Mouse (Mus musculus): ENCODE measurements around the gene Scnn1a. TPM values are rescaled to one million over a fixed set of nuclear protein-coding genes. Genes with fewer than 3 reads are reported as not detected.

Scnn1a gene
- total RNA-seq, 1 experiment = 0.31 TPM

DNA sequence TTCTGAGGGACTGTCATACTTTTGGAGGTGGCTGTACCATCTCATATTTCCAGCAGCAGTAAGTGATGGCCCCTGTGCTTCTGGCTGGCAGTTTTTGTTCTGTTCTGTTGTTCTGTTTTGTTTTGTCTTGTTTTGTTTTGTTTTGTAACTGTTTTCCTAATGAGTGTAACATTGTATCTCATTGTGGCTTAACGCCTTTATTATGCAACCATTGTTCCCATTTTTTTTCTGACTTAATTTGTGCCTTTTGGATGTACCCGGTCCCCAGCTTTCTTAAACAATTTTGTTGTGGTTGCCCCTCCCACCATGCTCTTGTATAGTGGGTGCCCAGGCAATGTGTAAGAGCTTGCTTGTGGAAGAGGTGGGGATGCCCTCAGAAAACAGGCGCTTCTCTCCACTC lies 21.7 kb downstream of the Scnn1a start:
- no peak for DNase-seq (ENCODE audit: low read depth, low spot score)
- Histone ChIP-seq H3K4me1 (ENCODE audit: control insufficient read depth in 2 of 2, insufficient read depth in 2 of 2, low read length in 2 of 2, poor library complexity in 1 of 2) (peaks cover 0 to 13% of the 10 kb centered on the region in 2 experiments; a peak in 2 of 4 replicates), H3K9ac (ENCODE audit: insufficient read depth, low read depth, low read length, poor library complexity, severe bottlenecking) (no peak overlapping the region), H3K9me3 (ENCODE audit: control insufficient read depth, insufficient read depth, low read depth, low read length) (no peaks in the 10 kb centered on the region), H3K4me3 (ENCODE audit: insufficient read depth in 1 of 2, low read depth in 1 of 2, low read length in 2 of 2, poor library complexity in 1 of 2, severe bottlenecking in 1 of 2) (no peak overlapping the region), H3K36me3 (ENCODE audit: control insufficient read depth, insufficient read depth, low read length, poor library complexity, severe bottlenecking) (no peaks in the 10 kb centered on the region), H3K27ac (ENCODE audit: insufficient read depth, low read depth, low read length, poor library complexity, severe bottlenecking) (no peak overlapping the region)
- in situ Hi-C loops (cut with MboI; ENCODE audit: low sequenced_read_pairs in 2 of 2, unreplicated experiment in 2 of 2) = no loop called here
- TF ChIP-seq ZC3H11A (IDR thresholded peaks at IDR 0.05; ENCODE audit: borderline replicate concordance, low read depth, low read length) (no peak), HCFC1 (IDR thresholded peaks at IDR 0.05; ENCODE audit: borderline replicate concordance, insufficient read depth, low read length) (no peak), CHD2 (IDR thresholded peaks at IDR 0.05; ENCODE audit: low read depth, low read length) (no peak), MAFK (IDR thresholded peaks at IDR 0.05; ENCODE audit: insufficient read depth, low read depth, low read length) (no peak), ZNF384 (IDR thresholded peaks at IDR 0.05; ENCODE audit: low read depth, low read length) (no peak)

- no peak overlapping the region; the same call in 1 of the 2 replicates for H3K27ac ChIP-seq (ENCODE audit: insufficient read depth, low read depth, low read length, poor library complexity, severe bottlenecking)
- DNase-seq (ENCODE audit: low read depth, low spot score) = no peak
- no peaks in the 10 kb centered on the region for H3K36me3 ChIP-seq (ENCODE audit: control insufficient read depth, insufficient read depth, low read length, poor library complexity, severe bottlenecking)
- no peaks in the 10 kb centered on the region for H3K9me3 ChIP-seq (ENCODE audit: control insufficient read depth, insufficient read depth, low read depth, low read length)
- in situ Hi-C loops (cut with MboI; ENCODE audit: low sequenced_read_pairs in 2 of 2, unreplicated experiment in 2 of 2) = no loop called here
- H3K4me3 ChIP-seq (ENCODE audit: insufficient read depth in 1 of 2, low read depth in 1 of 2, low read length in 2 of 2, poor library complexity in 1 of 2, severe bottlenecking in 1 of 2) = no peak overlapping the region
- peaks cover 2 to 22% of the 10 kb centered on the region in 2 experiments; a peak in 2 of 4 replicates for H3K4me1 ChIP-seq (ENCODE audit: control insufficient read depth in 2 of 2, insufficient read depth in 2 of 2, low read length in 2 of 2, poor library complexity in 1 of 2)
- TF ChIP-seq ZNF384 (IDR thresholded peaks at IDR 0.05; ENCODE audit: low read depth, low read length) (no peak), MAFK (IDR thresholded peaks at IDR 0.05; ENCODE audit: insufficient read depth, low read depth, low read length) (no peak), HCFC1 (IDR thresholded peaks at IDR 0.05; ENCODE audit: borderline replicate concordance, insufficient read depth, low read length) (no peak), CHD2 (IDR thresholded peaks at IDR 0.05; ENCODE audit: low read depth, low read length) (no peak), ZC3H11A (IDR thresholded peaks at IDR 0.05; ENCODE audit: borderline replicate concordance, low read depth, low read length) (no peak)
- no peak overlapping the region for H3K9ac ChIP-seq (ENCODE audit: insufficient read depth, low read depth, low read length, poor library complexity, severe bottlenecking)
Measured at GRCm38 (mm10) chr6:125344084-125344483, 23.6 kb downstream of the Scnn1a start.

GRCm38 (mm10) chr6:125344866-125345265 lies 24.4 kb downstream of the Scnn1a start:
- no peak overlapping the region for H3K27ac ChIP-seq (ENCODE audit: insufficient read depth, low read depth, low read length, poor library complexity, severe bottlenecking)
- TF ChIP-seq ZNF384 (IDR thresholded peaks at IDR 0.05; ENCODE audit: low read depth, low read length) = no peak
- no peak overlapping the region for H3K4me3 ChIP-seq (ENCODE audit: insufficient read depth in 1 of 2, low read depth in 1 of 2, low read length in 2 of 2, poor library complexity in 1 of 2, severe bottlenecking in 1 of 2)
- peaks cover 2 to 23% of the 10 kb centered on the region in 2 experiments; a peak in 2 of 4 replicates for H3K4me1 ChIP-seq (ENCODE audit: control insufficient read depth in 2 of 2, insufficient read depth in 2 of 2, low read length in 2 of 2, poor library complexity in 1 of 2)
- in situ Hi-C loops (cut with MboI; ENCODE audit: low sequenced_read_pairs in 2 of 2, unreplicated experiment in 2 of 2) = no loop called here
- H3K36me3 ChIP-seq (ENCODE audit: control insufficient read depth, insufficient read depth, low read length, poor library complexity, severe bottlenecking) = no peaks in the 10 kb centered on the region
- H3K9me3 ChIP-seq (ENCODE audit: control insufficient read depth, insufficient read depth, low read depth, low read length) = no peaks in the 10 kb centered on the region
- no peak for DNase-seq (ENCODE audit: low read depth, low spot score)
- no peak overlapping the region for H3K9ac ChIP-seq (ENCODE audit: insufficient read depth, low read depth, low read length, poor library complexity, severe bottlenecking)

DNA sequence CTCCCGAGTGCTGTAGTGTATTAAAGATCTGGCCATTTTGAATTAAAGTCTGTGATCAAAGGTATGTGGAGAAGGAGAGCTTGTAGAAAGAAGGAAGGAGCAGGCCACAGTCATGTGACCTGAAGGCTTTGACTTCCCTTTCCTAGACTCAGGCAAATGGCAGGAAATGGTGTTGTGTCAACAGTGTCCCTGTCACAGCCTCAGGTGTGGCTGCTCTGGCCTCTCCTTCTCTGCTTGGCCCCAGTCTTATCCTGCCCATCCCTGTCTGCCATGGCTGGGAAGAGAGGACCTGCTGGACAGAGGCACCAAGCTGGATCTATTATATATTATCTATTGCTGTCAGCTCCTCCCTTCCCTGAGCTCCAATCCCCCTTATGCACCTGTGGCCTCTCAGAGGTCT lies 25.2 kb downstream of the Scnn1a start:
- H3K9me3 ChIP-seq (ENCODE audit: control insufficient read depth, insufficient read depth, low read depth, low read length) = no peaks in the 10 kb centered on the region
- H3K4me3 ChIP-seq (ENCODE audit: insufficient read depth in 1 of 2, low read depth in 1 of 2, low read length in 2 of 2, poor library complexity in 1 of 2, severe bottlenecking in 1 of 2) = no peak overlapping the region
- H3K36me3 ChIP-seq (ENCODE audit: control insufficient read depth, insufficient read depth, low read length, poor library complexity, severe bottlenecking) = no peaks in the 10 kb centered on the region
- peaks cover 2 to 20% of the 10 kb centered on the region in 2 experiments; a peak in 2 of 4 replicates for H3K4me1 ChIP-seq (ENCODE audit: control insufficient read depth in 2 of 2, insufficient read depth in 2 of 2, low read length in 2 of 2, poor library complexity in 1 of 2)
- DNase-seq (ENCODE audit: low read depth, low spot score) = no peak
- no peak overlapping the region for H3K9ac ChIP-seq (ENCODE audit: insufficient read depth, low read depth, low read length, poor library complexity, severe bottlenecking)
- no peak for TF ChIP-seq MAFK (IDR thresholded peaks at IDR 0.05; ENCODE audit: insufficient read depth, low read depth, low read length)
- no peak for TF ChIP-seq ZNF384 (IDR thresholded peaks at IDR 0.05; ENCODE audit: low read depth, low read length)
- no peak for TF ChIP-seq ZC3H11A (IDR thresholded peaks at IDR 0.05; ENCODE audit: borderline replicate concordance, low read depth, low read length)
- TF ChIP-seq HCFC1 (IDR thresholded peaks at IDR 0.05; ENCODE audit: borderline replicate concordance, insufficient read depth, low read length) = no peak
- TF ChIP-seq CHD2 (IDR thresholded peaks at IDR 0.05; ENCODE audit: low read depth, low read length) = no peak
- in situ Hi-C loops (cut with MboI; ENCODE audit: low sequenced_read_pairs in 2 of 2, unreplicated experiment in 2 of 2) = no loop called here
- H3K27ac ChIP-seq (ENCODE audit: insufficient read depth, low read depth, low read length, poor library complexity, severe bottlenecking) = no peak overlapping the region

DNA sequence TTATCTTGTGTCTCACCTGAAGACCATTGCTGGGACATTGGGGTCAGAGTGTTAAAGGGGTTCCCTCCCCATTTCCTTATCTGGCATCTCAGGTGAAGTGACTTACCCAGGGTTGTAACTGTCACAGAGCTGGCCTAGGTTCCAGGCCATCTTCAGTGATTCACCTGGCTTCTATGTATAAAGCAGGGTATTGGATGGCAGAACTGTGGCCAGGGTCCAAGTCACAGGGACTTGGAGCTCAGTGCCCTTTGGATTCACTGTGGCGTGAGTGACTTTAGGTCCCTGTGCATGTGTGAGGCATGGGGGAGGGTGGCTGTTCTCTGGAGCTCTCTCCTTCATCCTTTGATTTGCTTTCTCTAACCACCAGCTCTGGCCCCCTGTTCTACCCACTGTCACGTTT lies 25.6 kb downstream of the Scnn1a start:
- H3K4me1 ChIP-seq (ENCODE audit: control insufficient read depth in 2 of 2, insufficient read depth in 2 of 2, low read length in 2 of 2, poor library complexity in 1 of 2) = peaks cover 2 to 20% of the 10 kb centered on the region in 2 experiments; a peak in 1 of 4 replicates

More for the DNA sequence above, 25.6 kb downstream of the Scnn1a start:
- in situ Hi-C loops (cut with MboI; ENCODE audit: low sequenced_read_pairs in 2 of 2, unreplicated experiment in 2 of 2) = no loop called here
- Histone ChIP-seq H3K9ac (ENCODE audit: insufficient read depth, low read depth, low read length, poor library complexity, severe bottlenecking) (no peak overlapping the region), H3K36me3 (ENCODE audit: control insufficient read depth, insufficient read depth, low read length, poor library complexity, severe bottlenecking) (no peaks in the 10 kb centered on the region), H3K27ac (ENCODE audit: insufficient read depth, low read depth, low read length, poor library complexity, severe bottlenecking) (no peak overlapping the region), H3K9me3 (ENCODE audit: control insufficient read depth, insufficient read depth, low read depth, low read length) (no peaks in the 10 kb centered on the region), H3K4me3 (ENCODE audit: insufficient read depth in 1 of 2, low read depth in 1 of 2, low read length in 2 of 2, poor library complexity in 1 of 2, severe bottlenecking in 1 of 2) (no peak overlapping the region)
- TF ChIP-seq CHD2 (IDR thresholded peaks at IDR 0.05; ENCODE audit: low read depth, low read length) (no peak), ZNF384 (IDR thresholded peaks at IDR 0.05; ENCODE audit: low read depth, low read length) (no peak)
- DNase-seq (ENCODE audit: low read depth, low spot score) = no peak
